Mouse (Mus musculus): ENCODE results near the gene Plppr2. TPM values are rescaled to one million over a fixed set of nuclear protein-coding genes. Genes with fewer than 3 reads are reported as not detected.
A peak's percentile ranks its signal among the peaks of the same experiment; 100 is the strongest.

The Plppr2 gene
- 10 to 100 TPM; 39.4 to 41.6 TPM for total RNA-seq (2021)
- long read RNA-seq, experiment 1, partial matches to known transcripts: 7 of 31 reads
- long read RNA-seq, experiment 1, other reads (novel, unspliced or antisense): 20 of 31 reads
- long read RNA-seq, experiment 2, transcript Plppr2-201 (10 exons, 2,626 nt): major isoform, 7 of 50 reads
- long read RNA-seq, experiment 2, partial matches to known transcripts: 28 of 50 reads
- long read RNA-seq, experiment 2, other reads (novel, unspliced or antisense): 15 of 50 reads

GRCm38 (mm10) chr9:21936692-21937570, at the start of gene Plppr2:
TSS of gene Plppr2 (plus strand) at chr9:21937033.
- peak; percentile 87 to 98 for DNase-seq (ENCODE audit: low spot score in 2 of 2)

DNA sequence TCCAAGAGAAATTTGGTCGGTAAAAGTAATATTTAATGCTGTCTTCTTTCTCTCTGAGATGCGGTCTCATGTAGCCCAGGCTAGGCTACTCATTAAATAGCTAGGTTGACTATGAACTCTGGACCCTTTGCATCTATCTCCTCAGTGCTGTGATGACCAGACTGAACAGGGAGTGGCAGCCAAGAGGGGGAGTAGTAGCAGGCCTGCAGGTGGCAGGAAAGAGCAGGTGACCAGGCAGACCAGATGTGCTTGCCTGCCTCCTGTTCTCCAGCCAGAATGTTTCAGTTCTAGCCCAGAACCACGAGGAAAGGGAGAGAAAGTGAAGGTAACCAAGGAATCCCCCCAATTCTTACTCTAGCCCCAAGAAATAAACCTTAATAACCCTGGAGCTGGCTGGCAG, 47.6 kb upstream of the Plppr2 start:
- DNase-seq (ENCODE audit: low spot score in 2 of 2): no peak

DNA sequence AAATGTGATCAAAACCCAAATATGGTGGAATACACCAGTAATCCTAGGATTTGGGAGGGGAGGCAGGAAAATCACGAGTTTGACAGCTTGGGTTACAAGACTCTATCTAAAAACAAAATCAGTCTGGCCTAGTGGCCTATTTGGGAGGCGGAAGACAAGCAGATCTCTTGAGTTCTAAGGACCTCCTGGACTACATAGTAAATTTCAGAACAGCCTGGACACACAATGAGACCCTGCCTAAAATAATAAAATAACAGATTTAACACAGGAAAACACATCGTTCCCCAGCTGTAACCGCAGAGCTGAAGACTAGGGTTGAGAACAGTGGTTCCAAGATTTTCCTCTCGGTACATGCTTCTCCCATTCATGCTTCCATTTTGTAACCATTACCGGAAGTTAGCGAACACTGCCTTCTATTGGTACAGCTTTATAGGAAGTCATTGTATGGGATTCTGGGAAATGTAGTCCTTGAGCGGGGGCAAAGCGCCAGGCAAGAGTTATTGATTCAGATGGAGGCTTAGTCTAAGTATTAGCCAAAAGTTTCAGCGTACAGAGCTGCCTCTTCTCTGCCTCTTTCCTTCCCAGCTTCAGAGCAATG, 35.5 kb upstream of the Plppr2 start:
- peak in 1 of 2 experiments; percentile 29 for DNase-seq (ENCODE audit: low spot score in 2 of 2)

DNA sequence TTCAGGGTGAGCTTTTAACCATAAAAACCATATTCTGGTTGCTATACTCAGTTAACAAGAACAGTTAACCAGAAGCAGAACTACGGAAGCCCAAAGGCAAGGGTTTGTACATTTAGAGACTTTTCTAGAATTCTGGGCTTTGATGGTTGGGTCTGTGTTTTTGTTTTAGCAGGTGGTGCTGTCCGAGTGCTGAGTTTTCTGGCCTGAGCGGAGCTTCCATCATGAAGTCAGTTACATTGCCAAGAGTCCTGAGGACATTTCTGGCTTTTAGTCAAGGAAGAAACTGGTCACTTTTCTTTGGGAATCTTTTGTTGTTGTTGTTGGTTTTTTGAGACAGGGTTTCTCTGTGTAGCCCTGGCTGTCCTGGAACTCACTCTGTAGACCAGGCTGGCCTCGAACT, 32.8 kb upstream of the Plppr2 start:
- DNase-seq (ENCODE audit: low spot score in 2 of 2): no peak

GRCm38 (mm10) chr9:21908216-21908615, 28.6 kb upstream of the Plppr2 start:
- DNase-seq (ENCODE audit: low spot score in 2 of 2): no peak

DNA sequence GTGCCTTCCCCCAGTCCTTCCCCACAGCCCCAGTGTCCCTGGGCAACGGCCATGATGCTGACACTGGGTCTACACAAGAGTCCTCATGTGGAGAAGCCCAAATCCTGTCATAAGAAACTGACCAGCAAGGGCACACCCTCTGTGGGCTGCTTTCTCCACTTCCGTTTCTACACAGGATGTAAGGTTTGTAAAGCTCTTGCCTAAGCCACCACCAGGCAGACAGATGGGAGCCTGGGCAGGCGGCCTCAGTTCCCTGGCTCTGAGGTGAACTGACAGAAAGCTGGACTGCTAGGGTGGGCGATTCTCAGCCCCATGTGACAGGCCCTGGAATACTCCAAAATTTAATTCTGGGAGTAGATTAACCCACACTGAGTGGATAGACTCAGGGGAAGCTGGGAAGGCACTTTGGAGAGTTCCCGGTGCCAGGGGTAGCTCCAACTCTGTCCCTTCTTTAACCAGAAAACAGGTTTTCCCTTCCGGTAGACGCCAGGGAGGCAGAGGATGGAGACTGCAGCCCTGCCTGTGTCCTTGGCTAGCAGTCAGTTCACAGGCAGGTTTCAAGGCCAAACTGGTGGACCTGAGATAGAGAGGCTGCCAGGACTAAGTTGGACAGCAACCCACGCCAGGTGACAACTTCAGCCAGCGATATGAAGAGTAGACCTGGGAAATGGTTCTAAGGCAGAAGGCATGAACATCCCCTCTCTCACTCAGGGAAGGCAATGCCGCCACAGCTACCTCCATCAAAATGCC, 27.2 kb upstream of the Plppr2 start:
- no peak for DNase-seq (ENCODE audit: low spot score in 2 of 2)

DNA sequence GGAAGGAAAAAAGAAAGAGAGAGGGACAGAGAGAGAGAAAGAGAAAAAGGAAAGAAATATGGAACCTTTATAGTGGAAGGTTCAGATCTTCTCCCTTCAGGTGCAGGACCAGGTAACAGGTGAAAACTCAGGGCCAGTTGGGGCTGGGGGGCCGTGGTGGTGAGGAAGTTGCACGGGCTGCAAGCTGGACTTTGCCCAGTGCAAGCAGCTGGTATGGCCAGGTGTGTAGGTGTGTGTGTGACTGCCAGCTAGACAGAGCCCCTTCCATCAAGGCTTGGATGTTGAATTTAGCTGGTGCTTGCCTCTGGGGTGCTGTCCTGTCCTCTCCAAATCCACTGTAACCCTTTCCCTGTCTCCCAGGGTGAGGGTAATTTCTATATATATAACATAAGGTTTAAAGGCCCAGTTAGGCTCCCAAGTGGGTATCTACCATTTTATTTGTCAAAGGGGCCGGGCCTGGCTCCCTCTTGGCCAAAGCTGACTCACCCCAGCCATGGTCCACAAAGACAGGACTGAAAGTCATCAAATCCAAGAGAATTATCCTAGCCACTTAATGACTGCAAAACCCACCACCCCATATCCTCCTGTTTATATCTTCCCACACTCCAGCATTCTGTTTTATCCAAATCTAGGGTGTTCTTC, 19.9 kb upstream of the Plppr2 start:
- no peak for DNase-seq (ENCODE audit: low spot score in 2 of 2)

DNA sequence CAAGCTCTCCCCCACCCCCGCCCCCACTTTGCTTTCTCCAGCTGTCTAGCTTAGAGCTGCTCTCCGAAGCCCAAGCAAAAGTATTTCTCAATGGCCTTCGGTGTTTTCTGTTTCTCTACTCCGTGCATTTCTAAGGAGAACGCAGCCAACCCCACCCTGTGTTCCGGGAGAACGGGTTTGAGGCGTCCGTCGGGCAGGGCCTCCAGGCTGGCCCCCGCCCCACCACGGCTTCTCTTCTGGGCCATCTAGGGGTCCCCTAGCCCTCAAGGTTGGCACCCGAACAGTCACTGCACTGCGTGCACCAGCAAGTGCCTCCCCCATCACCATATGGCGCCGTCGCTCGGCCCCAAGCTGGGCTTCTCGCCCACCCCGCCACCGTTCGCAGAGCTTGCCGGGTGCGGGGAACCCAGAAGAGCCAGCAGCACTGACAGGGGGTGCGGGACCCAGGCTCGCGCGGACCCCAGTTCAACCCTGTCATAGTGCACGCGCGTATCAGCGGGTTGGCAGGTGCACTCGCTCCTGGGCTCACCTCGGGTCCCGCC, 19.3 kb upstream of the Plppr2 start:
- DNase-seq (ENCODE audit: low spot score in 2 of 2): peak in 1 of 2 experiments; percentile 14

DNA sequence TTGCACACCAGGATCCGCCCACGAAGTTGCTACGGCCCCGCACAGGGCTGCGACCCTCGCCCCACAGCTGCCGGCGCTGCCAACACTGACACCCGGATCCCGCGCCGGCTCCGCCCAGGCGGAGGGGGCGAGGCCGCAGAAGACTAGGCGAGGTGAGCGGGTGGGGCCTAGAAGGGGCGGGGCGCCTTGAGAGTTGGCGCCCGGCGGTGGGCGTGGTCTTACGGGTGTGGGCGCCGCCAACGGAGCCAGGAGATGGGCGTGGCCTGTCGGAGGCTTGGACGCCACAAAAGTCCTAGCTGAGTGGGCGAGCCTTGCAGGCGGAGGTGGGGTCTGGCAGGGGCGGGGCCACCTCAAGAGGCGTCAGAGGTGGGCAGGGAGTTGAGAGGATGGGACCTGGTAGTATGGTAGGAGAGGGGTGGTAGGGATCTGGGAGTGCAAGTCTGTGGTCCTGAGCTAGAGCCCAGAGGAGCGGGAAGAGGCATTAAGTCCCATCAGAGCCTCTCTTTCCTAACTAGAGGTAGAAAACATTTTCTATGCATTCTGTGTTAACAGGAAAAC, 18.7 kb upstream of the Plppr2 start, which contains the start of gene Rab3d:
TSS of gene Rab3d (minus strand) at position 158 of the 558 bp plus-strand sequence.
- peak; percentile 87 to 91 for DNase-seq (ENCODE audit: low spot score in 2 of 2)

- no peak for DNase-seq (ENCODE audit: low spot score in 2 of 2)
Measured at GRCm38 (mm10) chr9:21918692-21919384, 18.0 kb upstream of the Plppr2 start.

GRCm38 (mm10) chr9:21923036-21923435, 13.8 kb upstream of the Plppr2 start:
- DNase-seq (ENCODE audit: low spot score in 2 of 2): no peak

GRCm38 (mm10) chr9:21923490-21924098, 13.2 kb upstream of the Plppr2 start:
- no peak for DNase-seq (ENCODE audit: low spot score in 2 of 2)

DNA sequence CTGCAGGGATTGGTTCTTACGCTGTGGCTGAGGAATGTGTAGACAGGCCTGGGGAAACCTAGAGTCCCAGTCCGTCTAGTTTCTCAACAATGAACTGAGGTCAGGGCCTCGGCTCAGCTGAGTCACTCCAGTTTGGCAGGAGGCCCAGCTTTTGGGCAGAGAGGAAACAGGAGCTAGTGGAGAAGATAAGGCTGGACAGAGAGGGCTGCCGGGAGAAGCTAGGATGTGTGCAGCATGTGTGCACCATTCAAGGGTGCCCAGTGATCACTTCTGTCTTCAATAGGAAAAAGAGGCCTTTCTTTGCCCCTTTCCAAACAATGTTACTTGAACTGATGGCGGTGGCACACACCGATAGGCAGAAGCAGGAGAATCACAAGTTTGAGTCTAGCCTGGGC, 12.7 kb upstream of the Plppr2 start:
- DNase-seq (ENCODE audit: low spot score in 2 of 2): peak; percentile 62 to 87

- no peak for DNase-seq (ENCODE audit: low spot score in 2 of 2)
Measured at GRCm38 (mm10) chr9:21925034-21925433, 11.8 kb upstream of the Plppr2 start.

- no peak for DNase-seq (ENCODE audit: low spot score in 2 of 2)
Measured at GRCm38 (mm10) chr9:21925506-21925905, 11.3 kb upstream of the Plppr2 start.

DNA sequence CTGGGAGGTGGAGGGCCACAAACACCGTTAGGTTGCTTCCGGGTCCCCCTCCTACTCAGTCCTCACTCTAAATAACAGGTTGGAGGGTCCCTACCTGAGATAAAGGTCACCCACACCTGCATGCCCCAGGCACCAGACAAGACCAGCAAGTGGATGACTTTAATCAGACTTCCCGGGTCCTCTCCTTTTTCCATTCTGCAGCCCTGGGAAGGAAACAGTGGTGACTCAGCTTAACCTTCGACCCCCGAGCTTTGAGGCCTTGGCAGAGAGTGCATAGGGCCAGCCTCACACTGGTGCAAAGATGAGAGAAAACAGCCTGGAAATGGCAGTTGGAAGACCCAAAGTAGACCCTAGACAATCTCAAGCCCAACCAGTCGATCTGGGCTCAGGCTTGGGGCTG, 10.7 kb upstream of the Plppr2 start:
- no peak for DNase-seq (ENCODE audit: low spot score in 2 of 2)

DNA sequence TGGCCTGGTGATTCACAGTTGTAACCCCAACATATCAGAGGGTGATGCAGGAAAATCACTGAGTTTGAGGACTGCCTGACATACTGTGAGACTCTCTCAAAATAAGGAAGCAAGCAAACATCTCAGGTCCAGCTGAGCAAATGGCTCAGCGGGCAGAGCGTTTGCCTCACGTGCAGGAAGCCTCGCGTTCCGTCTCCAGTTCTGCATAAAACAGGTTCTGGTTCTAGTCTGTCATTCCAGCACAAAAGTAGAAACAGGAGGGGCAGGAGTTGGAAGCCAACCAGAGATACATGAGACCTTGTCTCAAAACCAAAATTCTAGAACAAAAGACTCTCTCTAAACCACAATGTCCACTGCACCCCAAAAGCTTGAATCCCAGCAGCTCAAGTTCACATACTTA, 10.0 kb upstream of the Plppr2 start:
- DNase-seq (ENCODE audit: low spot score in 2 of 2): no peak

DNA sequence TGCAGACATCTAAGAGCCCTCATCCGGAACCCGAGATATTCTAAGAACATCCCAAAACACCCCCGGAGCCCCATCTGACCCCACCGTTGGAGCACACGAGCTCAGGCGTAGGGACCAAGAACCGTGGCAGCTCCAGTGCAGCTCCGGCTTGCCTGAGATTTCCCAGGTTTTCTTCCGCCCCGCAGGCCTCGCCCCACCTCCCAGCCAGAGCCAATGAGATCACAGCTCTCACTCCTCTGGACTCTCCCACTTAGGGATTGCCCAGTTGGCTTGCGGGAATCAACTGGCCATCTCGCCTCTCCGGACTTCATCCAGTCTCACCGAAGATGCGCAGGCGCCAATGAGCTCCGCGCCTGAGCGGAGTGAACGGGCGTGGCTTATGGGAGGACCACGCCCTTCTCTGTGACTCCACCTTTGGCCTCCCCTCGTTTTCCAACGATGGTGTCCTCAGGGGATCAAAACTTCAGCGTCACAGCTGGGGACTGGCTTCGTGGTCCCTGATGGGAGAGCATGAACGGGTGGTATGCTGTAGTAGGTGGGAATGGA, 9.6 kb upstream of the Plppr2 start, which contains the start of the genes Ccdc159 and Tmem205:
TSS of gene Ccdc159 (plus strand) at position 264 of the 546 bp plus-strand sequence.
TSS of gene Tmem205 (minus strand) at position 349 of the 546 bp plus-strand sequence.
- DNase-seq (ENCODE audit: low spot score in 2 of 2): peak; percentile 71 to 82

DNA sequence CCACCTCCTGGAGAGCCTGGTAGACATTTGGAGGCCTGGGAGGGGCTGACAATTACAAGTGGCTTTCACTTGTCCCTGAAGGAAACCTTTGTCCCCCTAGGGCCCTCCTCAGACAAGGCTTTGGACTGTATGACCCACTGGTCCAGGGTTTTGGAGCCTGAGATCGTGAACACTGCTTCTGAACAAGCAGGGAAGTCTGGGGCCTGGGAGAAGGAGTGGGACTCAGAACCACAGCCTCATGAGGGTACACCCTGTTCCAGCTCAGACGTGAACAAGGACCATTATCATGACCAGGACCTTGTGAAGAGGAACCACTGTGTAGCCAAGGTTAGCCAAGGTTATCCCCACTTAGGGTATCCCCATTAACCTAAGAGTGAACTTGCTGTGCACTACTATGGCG, 7.6 kb upstream of the Plppr2 start:
- no peak for DNase-seq (ENCODE audit: low spot score in 2 of 2)
